Comparison of ENCODE assay signal across 21 mouse cellular contexts in the genomic region with DNA sequence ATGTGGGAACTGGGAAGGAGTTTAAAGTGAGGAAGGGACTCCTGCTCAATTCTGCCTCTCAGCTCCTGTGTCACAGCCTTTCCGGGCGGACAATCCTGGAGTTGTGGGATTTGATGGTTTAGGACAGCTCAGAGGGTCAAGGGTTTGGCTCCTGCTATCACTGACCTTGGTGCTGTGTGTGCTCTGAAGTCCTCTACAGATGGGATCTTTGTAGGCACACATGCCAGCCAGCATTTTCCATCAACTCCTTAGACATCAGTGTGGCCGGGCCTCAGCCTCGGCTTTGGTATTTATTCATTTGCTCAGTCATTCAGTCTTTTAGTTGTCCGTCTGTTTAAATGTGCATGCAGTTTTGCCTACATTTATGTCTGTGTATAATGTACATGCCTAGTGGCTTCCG.
DNase-seq lines count a peak whose midpoint lies in the region; TF ChIP-seq lines count a peak whose summit lies in the region.
"Had no signal": no experiment of that assay in that cellular context is flagged by ENCODE, and none has a peak within 500 bp of the region (broad histone marks: within the 10 kb centered on the region; RNA-seq: fewer than 3 reads in every experiment).

No protein-coding gene starts in this region.

- H3K27me3 ChIP-seq in testis, adult 2 months (ENCODE audit: control insufficient read depth, insufficient read depth, low read length), result no peaks in the 10 kb centered on the region
- H3K27me3 ChIP-seq: CH12.LX, Patski had no signal

- peak; percentile 52 to 65 for DNase-seq in adrenal gland, adult (ENCODE audit: inconsistent age in 2 of 2, low spot score in 1 of 2)
- DNase-seq in adrenal gland, adult 18-20 months (ENCODE audit: low spot score in 2 of 2), result no peak
- DNase-seq in adrenal gland, postnatal 36 days, result peak; percentile 35 to 39
- no peak for DNase-seq in adrenal gland, postnatal 14 days
- peak; percentile 77 for DNase-seq in heart, adult 11 months
- no peak for DNase-seq in heart, adult 9 months (ENCODE audit: low spot score in 2 of 2)
- no peak for DNase-seq in testis, postnatal 14 days (ENCODE audit: low spot score)
- DNase-seq: adrenal gland, adult 2 months; adrenal gland, adult 8-10 months; adrenal gland, postnatal 10 days; adrenal gland, postnatal 25 days; B cell, adult 2 months; cerebellum, adult 11 months; cerebellum, adult 11-12 months; cerebellum, adult 18-20 months; cerebellum, adult 2 months; cerebellum, adult 8-10 months; cerebellum, adult 9-10 months had no signal

- H3K4me3 ChIP-seq in testis, adult 2 months (ENCODE audit: control insufficient read depth, low read depth, low read length), result no peak overlapping the region

- TF ChIP-seq POLR2A in testis, adult 2 months (IDR thresholded peaks at IDR 0.05; ENCODE audit: control insufficient read depth, low read depth, low read length), result no peak

- no peak for TF ChIP-seq CTCF in testis, adult 2 months (IDR thresholded peaks at IDR 0.05; ENCODE audit: control insufficient read depth, insufficient read depth, insufficient replicate concordance, low read depth, low read length)

- H3K27ac ChIP-seq in testis, adult 2 months (ENCODE audit: control insufficient read depth, insufficient read depth, low read depth, low read length), result 0 out of 2 replicates have a peak overlapping the region, but pooled peaks have one; percentile 18

- H3K36me3 ChIP-seq in testis, adult 2 months (ENCODE audit: control insufficient read depth, insufficient read depth, low read length), result no peaks in the 10 kb centered on the region

- H3K4me1 ChIP-seq in testis, adult 2 months (ENCODE audit: control insufficient read depth, insufficient read depth, low read length), result peaks cover 2% of the 10 kb centered on the region; the same call in 1 of the 2 replicates

Comparison
In these comparisons a context has a peak if more than half of its experiments do, and no peak if none do; other contexts are left out.
1. DNase-seq: peak in adrenal gland, adult (2 of 2), adrenal gland, postnatal 36 days (2 of 2) and heart, adult 11 months (single experiment); none in adrenal gland, adult 18-20 months (0 of 2), adrenal gland, postnatal 14 days (single experiment), heart, adult 9 months (0 of 2) and testis, postnatal 14 days (single experiment).